Mouse (Mus musculus): ENCODE results near the gene 6820408C15Rik.
"Not testable (repeated sequence)": the region's sequence is repeated elsewhere in the genome, so short reads cannot be mapped to it uniquely, and the experiment has no call there.

6820408C15Rik gene

GRCm38 (mm10) chr2:152410971-152411371 lies 4.4 kb upstream of the 6820408C15Rik start:
- no peak for DNase-seq (ENCODE audit: low read depth in 1 of 2, low spot score in 2 of 2)

DNA sequence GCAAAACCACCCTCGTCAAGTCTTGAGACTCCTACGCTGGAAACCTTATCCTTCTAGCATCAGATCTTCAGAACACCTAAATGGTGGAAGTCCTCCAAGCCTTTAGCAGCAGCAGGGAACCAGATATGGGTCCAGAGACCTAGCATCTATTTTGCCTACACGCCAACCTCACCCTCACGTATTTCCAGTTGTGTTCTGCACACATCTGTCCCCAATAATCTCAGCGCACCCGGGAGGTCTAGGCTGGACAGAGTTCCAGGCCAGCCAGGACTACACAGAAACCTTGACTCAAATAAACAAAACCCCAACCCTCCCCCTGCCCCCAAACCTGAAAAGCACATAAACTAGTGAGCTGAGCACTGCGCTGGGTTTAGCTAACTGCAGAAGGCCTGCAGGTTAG lies 3.9 kb upstream of the 6820408C15Rik start:
- DNase-seq (ENCODE audit: low read depth in 1 of 2, low spot score in 2 of 2), result no peak

DNA sequence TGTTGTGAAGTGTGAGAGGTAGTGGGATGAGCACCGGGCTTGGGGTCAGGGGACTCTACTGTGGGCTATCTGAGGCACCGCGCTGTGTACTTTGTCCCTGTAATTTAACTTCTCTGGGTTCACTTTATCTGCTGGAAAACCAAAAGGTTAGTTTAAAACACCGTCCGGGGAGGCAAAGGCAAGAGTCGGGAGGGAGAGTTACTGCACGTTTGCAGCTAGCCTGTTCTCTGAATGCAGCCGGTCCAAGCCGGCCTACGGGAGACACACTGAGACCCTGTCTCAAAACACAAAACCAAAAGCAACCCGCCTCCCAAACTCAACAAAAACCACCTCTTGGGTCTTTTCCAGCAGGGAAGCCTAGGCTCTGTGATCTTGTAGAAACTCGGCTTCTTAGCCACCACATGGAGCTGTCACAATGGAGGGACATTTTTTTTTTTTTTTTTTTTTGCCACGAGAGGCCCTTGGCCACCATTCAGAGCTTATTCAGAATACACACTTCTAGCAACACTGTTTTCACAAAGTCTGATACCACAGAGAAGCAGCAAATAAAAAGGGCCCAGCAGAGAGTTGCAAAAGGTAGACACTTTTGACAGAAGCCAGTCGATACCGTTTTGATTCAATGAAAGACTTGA lies 2.7 kb upstream of the 6820408C15Rik start:
- DNase-seq (ENCODE audit: low read depth in 1 of 2, low spot score in 2 of 2), result no peak

- no peak for DNase-seq (ENCODE audit: low read depth in 1 of 2, low spot score in 2 of 2)
Observed at GRCm38 (mm10) chr2:152413158-152413764, 2.1 kb upstream of the 6820408C15Rik start.

GRCm38 (mm10) chr2:152413765-152414584 lies 1.4 kb upstream of the 6820408C15Rik start:
- DNase-seq (ENCODE audit: low read depth in 1 of 2, low spot score in 2 of 2), result no peak

- no peak for DNase-seq (ENCODE audit: low read depth in 1 of 2, low spot score in 2 of 2)
Observed at GRCm38 (mm10) chr2:152414591-152415165, 709 bp upstream of the 6820408C15Rik start, which contains the start of gene Zcchc3. TSS of gene Zcchc3 (minus strand) at chr2:152415027.

- DNase-seq (ENCODE audit: low read depth in 1 of 2, low spot score in 2 of 2), result no peak
Observed at GRCm38 (mm10) chr2:152415786-152416185, 399 bp downstream of the 6820408C15Rik start.

- no peak for DNase-seq (ENCODE audit: low read depth in 1 of 2, low spot score in 2 of 2)
Observed at GRCm38 (mm10) chr2:152427493-152427892, 12.1 kb downstream of the 6820408C15Rik start.

DNA sequence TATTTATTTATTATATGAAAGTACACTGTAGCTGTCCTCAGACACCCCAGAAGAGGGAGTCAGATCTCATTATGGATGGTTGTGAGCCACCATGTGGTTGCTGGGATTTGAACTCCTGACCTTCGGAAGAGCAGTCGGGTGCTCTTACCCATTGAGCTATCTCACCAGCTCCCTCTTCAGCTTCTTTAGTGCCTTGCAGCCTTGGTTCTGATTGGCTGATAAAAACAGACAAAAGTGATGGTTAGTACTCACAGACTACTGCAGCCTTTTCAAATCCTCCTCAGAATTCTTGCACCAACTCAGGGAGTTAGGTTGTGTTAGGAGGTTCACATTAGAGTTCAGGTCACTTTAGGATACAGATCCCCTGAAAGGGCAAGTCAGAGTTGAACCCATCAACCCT lies 13.1 kb downstream of the 6820408C15Rik start:
- DNase-seq (ENCODE audit: low read depth in 1 of 2, low spot score in 2 of 2), result not testable (repeated sequence)

- DNase-seq (ENCODE audit: low read depth in 1 of 2, low spot score in 2 of 2), result no peak
Observed at GRCm38 (mm10) chr2:152436405-152436901, 21.1 kb downstream of the 6820408C15Rik start.

- DNase-seq (ENCODE audit: low read depth in 1 of 2, low spot score in 2 of 2), result peak in 1 of 2 experiments; percentile 53
Observed at GRCm38 (mm10) chr2:152436983-152437860, 21.8 kb downstream of the 6820408C15Rik start.

- no peak for DNase-seq (ENCODE audit: low read depth in 1 of 2, low spot score in 2 of 2)
Observed at GRCm38 (mm10) chr2:152438963-152439362, 23.6 kb downstream of the 6820408C15Rik start.

GRCm38 (mm10) chr2:152439833-152440232 lies 24.4 kb downstream of the 6820408C15Rik start:
- DNase-seq (ENCODE audit: low read depth in 1 of 2, low spot score in 2 of 2), result no peak

GRCm38 (mm10) chr2:152442322-152442721 lies 26.9 kb downstream of the 6820408C15Rik start:
- no peak for DNase-seq (ENCODE audit: low read depth in 1 of 2, low spot score in 2 of 2)

DNA sequence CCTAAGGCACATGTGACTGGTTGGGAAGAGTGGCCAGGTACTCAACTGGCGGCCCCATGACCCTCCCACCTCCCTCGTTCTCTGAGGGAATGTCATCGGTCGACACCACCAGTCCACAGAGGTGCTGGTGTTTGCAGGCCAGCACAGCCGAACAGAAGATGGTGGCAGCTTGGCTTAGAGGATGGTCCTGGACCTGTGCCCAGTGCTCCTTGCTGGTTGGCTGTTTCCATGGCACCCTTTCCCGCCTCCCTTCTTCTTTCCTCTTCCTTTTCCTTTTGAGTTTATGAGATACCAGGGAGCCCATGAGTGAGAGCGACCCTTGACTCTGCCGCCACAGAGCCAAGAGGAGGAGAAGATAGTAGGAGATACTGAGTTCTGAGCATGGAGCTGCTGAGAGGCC lies 27.9 kb downstream of the 6820408C15Rik start:
- no peak for DNase-seq (ENCODE audit: low read depth in 1 of 2, low spot score in 2 of 2)

GRCm38 (mm10) chr2:152446642-152447041 lies 31.3 kb downstream of the 6820408C15Rik start:
- no peak for DNase-seq (ENCODE audit: low read depth in 1 of 2, low spot score in 2 of 2)

- DNase-seq (ENCODE audit: low read depth in 1 of 2, low spot score in 2 of 2), result no peak
Observed at GRCm38 (mm10) chr2:152447461-152447860, 32.1 kb downstream of the 6820408C15Rik start.

DNA sequence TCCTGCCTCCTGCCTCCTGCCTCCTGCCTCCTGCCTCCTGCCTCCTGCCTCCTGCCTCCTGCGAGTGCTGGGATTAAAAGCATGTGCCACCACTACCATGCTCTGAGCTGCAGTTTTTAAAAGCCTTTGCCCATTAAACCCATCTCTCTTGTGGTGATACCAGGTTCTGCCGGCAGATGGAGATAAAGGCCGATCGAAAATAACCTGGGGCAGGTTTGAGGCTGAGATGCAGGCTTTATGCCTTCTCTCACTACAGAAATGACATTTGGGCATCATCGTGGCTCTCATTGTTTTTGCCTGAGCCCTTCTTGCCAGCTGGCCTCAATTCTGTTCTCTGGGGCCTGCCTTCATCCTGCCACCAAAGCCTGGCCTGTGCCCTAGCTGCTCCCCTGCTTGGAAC lies 34.9 kb downstream of the 6820408C15Rik start:
- DNase-seq (ENCODE audit: low read depth in 1 of 2, low spot score in 2 of 2), result no peak

- DNase-seq (ENCODE audit: low read depth in 1 of 2, low spot score in 2 of 2), result no peak
Observed at GRCm38 (mm10) chr2:152452101-152452781, 36.9 kb downstream of the 6820408C15Rik start.

GRCm38 (mm10) chr2:152459241-152459640 lies 43.9 kb downstream of the 6820408C15Rik start:
- DNase-seq (ENCODE audit: low read depth in 1 of 2, low spot score in 2 of 2), result no peak
